ENCODE assay signal across 8 mouse cellular contexts in genomic region chr2:101762405-101762804, GRCm38 (mm10).
DNase-seq lines count a peak whose midpoint lies in the region; ATAC-seq lines count a peak whose summit lies in the region.

No protein-coding gene starts in this region.

- no peak overlapping the region for H3K9ac ChIP-seq in hindbrain, embryonic 11.5 days (ENCODE audit: low read depth, low read length)
- no peak overlapping the region for H3K9ac ChIP-seq in hindbrain, embryonic 14.5 days

- no peaks in the 10 kb centered on the region for H3K27me3 ChIP-seq in hindbrain, embryonic 11.5 days (ENCODE audit: control insufficient read depth, insufficient read depth, low read length)
- H3K27me3 ChIP-seq in hindbrain, embryonic 14.5 days (ENCODE audit: control insufficient read depth, insufficient read depth, low read length) = no peaks in the 10 kb centered on the region

- H3K36me3 ChIP-seq in hindbrain, embryonic 11.5 days (ENCODE audit: control insufficient read depth, insufficient read depth, low read length) = no peaks in the 10 kb centered on the region
- H3K36me3 ChIP-seq in hindbrain, embryonic 14.5 days (replicated peaks; ENCODE audit: control insufficient read depth, insufficient read depth) = no peaks in the 10 kb centered on the region
- H3K36me3 ChIP-seq in macrophage (ENCODE audit: inconsistent target) = no peaks in the 10 kb centered on the region

- no peaks in the 10 kb centered on the region for H3K4me1 ChIP-seq in hindbrain, embryonic 11.5 days (replicated peaks; ENCODE audit: control insufficient read depth, insufficient read depth, low read length)
- peaks cover 8% of the 10 kb centered on the region for H3K4me1 ChIP-seq in hindbrain, embryonic 14.5 days (replicated peaks; ENCODE audit: control insufficient read depth, insufficient read depth, low read length)

- WGBS in hindbrain, embryonic 11.5 days = 75% methylated on average over 10 of the region's 10 CpGs
- 61% methylated on average over 10 of the region's 10 CpGs for WGBS in hindbrain, embryonic 14.5 days
- 1% methylated on average over 10 of the region's 10 CpGs for WGBS in macrophage (ENCODE audit: missing documents)

- no peak overlapping the region for H3K4me2 ChIP-seq in hindbrain, embryonic 11.5 days (replicated peaks; ENCODE audit: low read depth, low read length)
- H3K4me2 ChIP-seq in hindbrain, embryonic 14.5 days (replicated peaks) = no peak overlapping the region

- peak; percentile 34; the same call in 1 of the 2 replicates for ATAC-seq in hindbrain, embryonic 11.5 days (ENCODE audit: low FRiP score)
- ATAC-seq in hindbrain, embryonic 14.5 days (ENCODE audit: low FRiP score) = no peak

- peak; percentile 15 for DNase-seq in hindbrain, embryonic 11.5 days (ENCODE audit: low spot score)
- no peak for DNase-seq in hindbrain, embryonic 14.5 days (ENCODE audit: low spot score)
- DNase-seq in c-Kit-positive CD71-negative TER-119-negative erythroid progenitor cells, embryonic 14.5 days (ENCODE audit: low read depth) = peak; percentile 50
- peak; percentile 9 to 17 for DNase-seq in kidney, adult 8-10 months
- no peak for DNase-seq in layer of hippocampus, adult 9-11 months
- DNase-seq in right cerebral cortex, adult 2 months (ENCODE audit: low spot score in 2 of 2) = no peak
- no peak for DNase-seq in frontal cortex, postnatal 25 days (ENCODE audit: low spot score in 2 of 2)

- H3K27ac ChIP-seq in hindbrain, embryonic 11.5 days (ENCODE audit: low read depth, low read length) = no peak overlapping the region
- no peak overlapping the region for H3K27ac ChIP-seq in hindbrain, embryonic 14.5 days
- peak overlapping the region; percentile 97 for H3K27ac ChIP-seq in macrophage

- H3K4me3 ChIP-seq in hindbrain, embryonic 11.5 days (ENCODE audit: low read depth, low read length) = no peak overlapping the region
- no peak overlapping the region for H3K4me3 ChIP-seq in hindbrain, embryonic 14.5 days (replicated peaks; ENCODE audit: low read length)
- no peak overlapping the region for H3K4me3 ChIP-seq in macrophage (ENCODE audit: inconsistent target)

- H3K79me2 ChIP-seq in macrophage (ENCODE audit: inconsistent target) = no peaks in the 10 kb centered on the region

- no peaks in the 10 kb centered on the region for H3K9me3 ChIP-seq in hindbrain, embryonic 11.5 days (ENCODE audit: control insufficient read depth, low read length)
- H3K9me3 ChIP-seq in hindbrain, embryonic 14.5 days (ENCODE audit: control insufficient read depth, low read length) = no peaks in the 10 kb centered on the region

Comparison
In these comparisons a context has a peak if more than half of its experiments do, and no peak if none do; other contexts are left out.
1. DNase-seq: peak in hindbrain, embryonic 11.5 days (single experiment), c-Kit-positive CD71-negative TER-119-negative erythroid progenitor cells, embryonic 14.5 days (single experiment) and kidney, adult 8-10 months (2 of 2); none in hindbrain, embryonic 14.5 days (single experiment), layer of hippocampus, adult 9-11 months (single experiment), right cerebral cortex, adult 2 months (0 of 2) and frontal cortex, postnatal 25 days (0 of 2).